Mouse (Mus musculus): Measurements from ENCODE around the gene Atrnl1. TPM values are rescaled to one million over a fixed set of nuclear protein-coding genes. Genes with fewer than 3 reads are reported as not detected.
A peak's percentile ranks its signal among the peaks of the same experiment; 100 is the strongest.
"Not testable (repeated sequence)": the region's sequence is repeated elsewhere in the genome, so short reads cannot be mapped to it uniquely, and the experiment has no call there.

Atrnl1 gene
- polyA plus RNA-seq, 1 experiment from 2014 or later = 0.68 TPM

DNA sequence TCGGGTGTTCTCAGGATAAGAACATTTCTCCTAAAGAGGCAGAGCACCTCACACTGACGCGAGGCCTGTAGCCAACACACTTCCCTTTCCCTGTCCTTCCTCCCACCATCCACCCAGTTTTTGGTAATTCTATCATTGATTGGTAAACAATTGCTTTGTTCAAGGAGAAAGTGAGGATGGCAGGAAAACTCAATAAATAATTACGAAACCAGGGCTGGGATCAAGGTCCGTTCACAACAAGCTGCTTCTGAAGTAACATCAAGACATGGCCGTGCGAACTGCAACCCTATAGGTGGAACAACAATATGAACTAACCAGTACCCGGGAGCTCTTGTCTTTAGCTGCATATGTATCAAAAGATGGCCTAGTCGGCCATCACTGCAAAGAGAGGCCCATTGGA is 439.6 kb downstream of the Atrnl1 start:
- DNase-seq; H3K9me3 ChIP-seq (replicated peaks); H3K4me2 ChIP-seq; H3K36me3 ChIP-seq; ATAC-seq (ENCODE audit: low read depth); H3K4me1 ChIP-seq (replicated peaks); H3K27ac ChIP-seq; H3K4me3 ChIP-seq (replicated peaks); H3K27me3 ChIP-seq; H3K9ac ChIP-seq: not testable (repeated sequence)
- 71% methylated on average over 9 of the region's 9 CpGs for WGBS (ENCODE audit: insufficient replicate concordance)

DNA sequence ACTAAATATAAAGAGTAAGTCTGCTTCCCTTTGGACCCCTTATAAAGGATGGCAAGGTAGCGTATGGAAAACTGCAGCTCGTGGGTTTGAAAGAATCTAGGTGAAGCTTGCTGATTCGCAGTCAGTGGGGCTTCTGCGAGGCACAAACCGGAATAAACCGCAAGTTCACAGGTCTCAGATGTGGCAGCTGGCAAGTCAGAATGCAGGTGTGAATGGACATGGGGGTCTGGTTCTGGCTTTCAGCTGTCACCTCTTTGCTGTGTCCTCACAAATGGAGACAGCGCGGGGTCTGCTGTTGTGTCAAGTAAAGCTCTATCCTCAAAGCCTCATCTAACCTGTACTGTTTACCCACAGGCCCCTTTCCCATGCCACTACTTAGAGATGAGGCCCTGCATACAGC is 440.2 kb downstream of the Atrnl1 start:
- DNase-seq (no peak), ATAC-seq (ENCODE audit: low read depth) (no peak)
- WGBS (ENCODE audit: insufficient replicate concordance) = 77% methylated on average over 8 of the region's 8 CpGs
- no peaks in the 10 kb centered on the region for H3K4me1 ChIP-seq (replicated peaks)
- no peaks in the 10 kb centered on the region for H3K9me3 ChIP-seq (replicated peaks)
- H3K4me3 ChIP-seq (replicated peaks) = no peak overlapping the region
- no peaks in the 10 kb centered on the region for H3K36me3 ChIP-seq
- no peaks in the 10 kb centered on the region for H3K27me3 ChIP-seq
- no peak overlapping the region for H3K4me2 ChIP-seq
- H3K9ac ChIP-seq = no peak overlapping the region
- H3K27ac ChIP-seq = no peak overlapping the region

DNA sequence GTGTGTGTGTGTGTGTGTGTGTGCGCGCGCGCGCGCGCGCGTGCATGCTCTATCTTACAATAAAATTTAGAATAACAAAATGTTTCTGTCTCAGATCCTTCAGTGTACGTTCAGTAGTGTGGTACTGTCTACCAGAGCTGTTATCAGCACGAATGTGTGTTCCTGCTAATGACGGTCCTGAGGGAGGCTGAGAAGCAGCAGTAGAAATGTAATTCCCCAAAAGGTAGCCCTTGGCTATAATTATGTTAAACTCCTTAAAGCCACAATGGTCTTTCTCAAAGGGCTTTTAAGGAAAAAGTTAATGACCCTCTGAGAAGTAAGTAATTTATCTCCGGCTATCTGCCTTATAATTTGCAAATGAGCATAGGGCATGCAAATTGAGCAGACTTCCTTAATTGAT is 441.1 kb downstream of the Atrnl1 start:
- WGBS (ENCODE audit: insufficient replicate concordance) = 84% methylated on average over 13 of the region's 13 CpGs
- DNase-seq (no peak), ATAC-seq (ENCODE audit: low read depth) (no peak)
- Histone ChIP-seq H3K27me3 (no peaks in the 10 kb centered on the region), H3K27ac (no peak overlapping the region), H3K36me3 (no peaks in the 10 kb centered on the region), H3K9me3 (replicated peaks) (no peaks in the 10 kb centered on the region), H3K9ac (no peak overlapping the region), H3K4me1 (replicated peaks) (no peaks in the 10 kb centered on the region), H3K4me3 (replicated peaks) (no peak overlapping the region), H3K4me2 (no peak overlapping the region)

DNA sequence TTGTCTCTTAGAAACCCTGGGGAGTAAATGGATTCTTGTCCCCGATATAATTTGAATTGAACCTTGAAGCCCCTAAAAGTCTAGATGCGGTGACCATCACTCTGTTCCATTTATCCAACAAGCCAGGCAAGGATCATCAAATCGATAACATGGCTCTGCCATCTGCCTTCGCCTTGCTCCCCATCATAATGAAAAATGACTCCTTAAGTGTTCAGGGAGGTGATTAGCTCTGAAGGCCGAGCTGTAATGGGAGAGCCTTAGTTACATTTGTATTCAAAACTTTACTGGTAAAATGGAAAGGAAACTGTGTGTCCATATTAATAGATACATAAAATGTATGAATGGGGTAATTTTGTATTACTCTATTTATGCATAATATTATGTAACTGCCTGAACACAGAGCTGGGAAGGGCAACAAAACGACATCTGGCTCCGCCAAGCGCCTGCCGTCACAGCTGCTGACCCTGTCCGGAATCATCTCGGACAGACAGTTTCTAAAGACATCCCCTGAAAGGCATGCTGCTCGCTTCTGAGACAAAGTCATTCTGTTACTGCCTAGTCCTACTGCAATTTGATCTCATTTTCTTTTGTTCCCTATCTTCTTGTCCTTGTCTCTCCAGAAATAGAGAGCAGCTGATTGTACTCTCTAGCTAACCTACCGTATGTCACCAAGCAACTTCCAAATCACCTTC is 441.8 kb downstream of the Atrnl1 start:
- no peaks in the 10 kb centered on the region for H3K27me3 ChIP-seq
- H3K4me3 ChIP-seq (replicated peaks) = no peak overlapping the region
- H3K27ac ChIP-seq = no peak overlapping the region
- WGBS (ENCODE audit: insufficient replicate concordance) = 78% methylated on average over 13 of the region's 13 CpGs
- no peaks in the 10 kb centered on the region for H3K4me1 ChIP-seq (replicated peaks)
- no peak overlapping the region for H3K9ac ChIP-seq
- ATAC-seq (ENCODE audit: low read depth) (no peak), DNase-seq (no peak)
- no peak overlapping the region for H3K4me2 ChIP-seq
- no peaks in the 10 kb centered on the region for H3K9me3 ChIP-seq (replicated peaks)
- H3K36me3 ChIP-seq = no peaks in the 10 kb centered on the region

DNA sequence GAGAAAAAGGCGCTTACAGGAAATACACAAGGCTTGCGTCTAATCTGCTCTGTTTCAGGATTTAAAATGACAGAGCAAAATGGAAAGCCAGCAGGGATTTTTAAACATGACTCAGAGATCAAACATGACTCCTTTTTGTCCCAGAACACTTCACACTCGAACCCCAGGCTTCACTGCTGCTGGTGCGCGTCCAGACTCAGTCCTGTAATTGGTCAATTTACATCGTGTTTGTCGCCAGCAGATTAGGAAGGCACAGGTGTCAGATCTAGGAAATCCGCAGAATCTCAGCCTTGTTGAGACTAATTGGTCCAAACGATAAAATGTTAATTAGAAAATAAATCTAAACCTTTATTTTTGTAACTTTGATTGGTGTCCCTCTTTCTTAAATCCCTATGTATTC is 448.9 kb downstream of the Atrnl1 start:
- 35% methylated on average over 9 of the region's 9 CpGs for WGBS (ENCODE audit: insufficient replicate concordance)
- no peaks in the 10 kb centered on the region for H3K27me3 ChIP-seq
- H3K4me2 ChIP-seq = no peak overlapping the region
- ATAC-seq (ENCODE audit: low read depth) (no peak), DNase-seq (no peak)
- H3K4me3 ChIP-seq (replicated peaks) = no peak overlapping the region
- H3K4me1 ChIP-seq (replicated peaks) = peaks cover 2% of the 10 kb centered on the region; the same call in 1 of the 2 replicates
- no peak overlapping the region for H3K27ac ChIP-seq
- H3K9me3 ChIP-seq (replicated peaks) = no peaks in the 10 kb centered on the region
- H3K36me3 ChIP-seq = no peaks in the 10 kb centered on the region
- H3K9ac ChIP-seq = no peak overlapping the region

DNA sequence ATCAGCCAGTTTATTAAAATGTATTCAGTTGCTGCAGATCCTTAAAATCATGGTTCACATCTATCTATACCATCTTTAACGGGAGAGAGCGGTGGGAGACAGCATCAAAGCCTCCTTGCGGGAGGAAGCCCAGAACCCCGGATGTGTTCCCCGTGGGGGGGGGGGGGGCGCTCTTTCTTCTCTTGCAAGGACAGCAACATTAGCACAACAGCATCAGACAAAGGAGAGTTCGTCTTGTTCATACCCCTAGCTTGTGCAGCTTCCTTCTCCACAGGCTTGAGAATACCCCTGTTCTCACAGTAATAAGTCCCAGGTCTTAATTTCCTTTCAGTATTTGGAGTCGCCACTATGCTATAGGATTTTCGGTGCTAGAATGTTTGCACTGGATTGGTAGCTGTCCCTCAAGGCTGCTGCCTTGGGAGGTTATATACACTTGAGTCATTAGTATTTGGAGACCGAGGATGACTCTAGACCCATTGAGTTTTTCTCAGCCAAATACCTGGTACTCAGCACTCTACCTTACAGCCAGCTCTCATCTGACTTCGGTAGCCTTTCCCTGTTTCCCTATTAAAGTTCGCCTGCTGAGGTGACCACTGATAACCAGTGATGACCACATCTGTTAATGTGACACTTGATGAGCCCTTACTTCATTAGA is 449.5 kb downstream of the Atrnl1 start:
- 30% methylated on average over 12 of the region's 12 CpGs for WGBS (ENCODE audit: insufficient replicate concordance)

DNA sequence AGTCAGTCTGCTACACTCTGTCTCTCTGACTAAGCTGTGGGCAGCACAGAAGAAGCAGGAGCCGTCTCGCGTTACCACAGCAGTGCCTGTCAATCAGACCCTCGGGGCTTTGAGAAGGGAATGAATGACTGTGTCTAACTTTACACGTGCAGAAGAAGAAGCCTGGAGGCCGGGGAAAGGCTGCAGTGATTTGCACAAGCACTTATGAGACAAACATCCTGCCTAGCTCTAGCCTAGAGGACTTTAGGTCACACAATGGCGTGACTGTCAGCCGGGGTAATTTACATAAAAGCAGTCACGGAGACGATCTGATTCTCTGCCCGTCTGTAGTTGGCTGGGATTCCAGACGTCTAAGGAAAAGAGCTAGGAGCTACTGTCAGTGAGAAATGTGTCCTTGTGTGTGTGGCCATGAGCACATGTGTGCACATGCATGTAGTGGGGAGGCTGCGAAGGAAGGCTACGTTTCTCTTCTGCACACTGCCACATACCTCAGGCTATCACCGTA is 450.1 kb downstream of the Atrnl1 start:
- no peak overlapping the region for H3K27ac ChIP-seq

More for the DNA sequence above, 449.5 kb downstream of the Atrnl1 start:
- ATAC-seq (ENCODE audit: low read depth) = no peak
- DNase-seq = no peak
- H3K4me2 ChIP-seq = no peak overlapping the region
- H3K27ac ChIP-seq = no peak overlapping the region
- no peaks in the 10 kb centered on the region for H3K27me3 ChIP-seq
- no peaks in the 10 kb centered on the region for H3K9me3 ChIP-seq (replicated peaks)
- H3K4me3 ChIP-seq (replicated peaks) = no peak overlapping the region
- no peaks in the 10 kb centered on the region for H3K36me3 ChIP-seq
- H3K9ac ChIP-seq = no peak overlapping the region
- H3K4me1 ChIP-seq (replicated peaks) = peaks cover 4% of the 10 kb centered on the region; the same call in 1 of the 2 replicates

DNA sequence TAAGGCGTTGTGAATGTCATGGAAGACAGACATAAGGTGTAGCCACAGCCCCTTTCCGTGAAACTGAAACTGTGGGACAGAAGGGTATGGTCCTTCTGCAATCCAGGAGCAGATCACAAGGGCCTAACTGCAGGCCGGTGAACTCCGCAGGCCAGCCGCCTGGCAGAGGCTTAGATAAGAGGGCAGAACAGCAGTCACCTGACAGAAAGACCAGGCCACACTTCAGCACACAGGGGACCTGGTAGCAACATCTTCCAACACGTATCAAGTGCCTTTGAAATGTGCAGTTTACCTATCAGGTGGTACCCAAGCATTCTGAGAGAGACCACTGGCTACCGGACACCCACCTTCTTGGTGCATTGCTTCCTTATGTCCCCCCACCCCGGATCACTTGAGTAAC is 451.1 kb downstream of the Atrnl1 start:
- H3K4me2 ChIP-seq = no peak overlapping the region
- H3K9ac ChIP-seq = no peak overlapping the region
- H3K4me3 ChIP-seq (replicated peaks) = no peak overlapping the region
- H3K9me3 ChIP-seq (replicated peaks) = no peaks in the 10 kb centered on the region
- DNase-seq = no peak
- peaks cover 4% of the 10 kb centered on the region; the same call in 1 of the 2 replicates for H3K4me1 ChIP-seq (replicated peaks)
- ATAC-seq (ENCODE audit: low read depth) = no peak
- 60% methylated on average over 8 of the region's 8 CpGs for WGBS (ENCODE audit: insufficient replicate concordance)
- H3K27me3 ChIP-seq = no peaks in the 10 kb centered on the region
- no peaks in the 10 kb centered on the region for H3K36me3 ChIP-seq
- H3K27ac ChIP-seq = no peak overlapping the region

More for the DNA sequence above, 450.1 kb downstream of the Atrnl1 start:
- H3K4me2 ChIP-seq = no peak overlapping the region
- no peaks in the 10 kb centered on the region for H3K27me3 ChIP-seq
- ATAC-seq (ENCODE audit: low read depth) (no peak), DNase-seq (no peak)
- 34% methylated on average over 15 of the region's 15 CpGs for WGBS (ENCODE audit: insufficient replicate concordance)
- no peaks in the 10 kb centered on the region for H3K9me3 ChIP-seq (replicated peaks)
- peaks cover 4% of the 10 kb centered on the region; the same call in 1 of the 2 replicates for H3K4me1 ChIP-seq (replicated peaks)
- H3K36me3 ChIP-seq = no peaks in the 10 kb centered on the region
- no peak overlapping the region for H3K4me3 ChIP-seq (replicated peaks)
- H3K9ac ChIP-seq = no peak overlapping the region

DNA sequence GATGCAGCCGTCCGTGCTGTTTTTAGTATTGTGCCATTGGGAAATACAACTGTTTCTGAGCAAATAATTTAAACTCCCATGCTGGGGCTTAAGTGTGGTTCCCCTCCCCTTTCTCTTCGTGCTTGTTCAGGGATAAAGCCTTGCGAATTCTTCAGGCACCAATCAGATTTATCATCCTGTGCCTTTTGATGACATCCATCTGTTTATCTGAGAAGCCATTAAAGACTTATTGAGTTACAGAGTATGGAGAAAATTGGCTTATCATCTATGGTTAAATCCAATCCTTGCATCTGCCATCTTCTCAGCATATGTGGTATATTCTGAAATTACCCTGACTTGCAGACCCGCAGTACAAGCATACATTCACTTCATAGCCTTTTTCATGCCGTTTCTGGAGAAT is 452.7 kb downstream of the Atrnl1 start:
- ATAC-seq (ENCODE audit: low read depth) (no peak), DNase-seq (no peak)
- Histone ChIP-seq H3K9me3 (replicated peaks) (no peaks in the 10 kb centered on the region), H3K27ac (no peak overlapping the region), H3K4me3 (replicated peaks) (no peak overlapping the region), H3K9ac (no peak overlapping the region), H3K36me3 (no peaks in the 10 kb centered on the region), H3K4me2 (no peak overlapping the region), H3K27me3 (no peaks in the 10 kb centered on the region), H3K4me1 (replicated peaks) (peaks cover 9% of the 10 kb centered on the region; the same call in 1 of the 2 replicates)
- 38% methylated on average over 6 of the region's 6 CpGs for WGBS (ENCODE audit: insufficient replicate concordance)

DNA sequence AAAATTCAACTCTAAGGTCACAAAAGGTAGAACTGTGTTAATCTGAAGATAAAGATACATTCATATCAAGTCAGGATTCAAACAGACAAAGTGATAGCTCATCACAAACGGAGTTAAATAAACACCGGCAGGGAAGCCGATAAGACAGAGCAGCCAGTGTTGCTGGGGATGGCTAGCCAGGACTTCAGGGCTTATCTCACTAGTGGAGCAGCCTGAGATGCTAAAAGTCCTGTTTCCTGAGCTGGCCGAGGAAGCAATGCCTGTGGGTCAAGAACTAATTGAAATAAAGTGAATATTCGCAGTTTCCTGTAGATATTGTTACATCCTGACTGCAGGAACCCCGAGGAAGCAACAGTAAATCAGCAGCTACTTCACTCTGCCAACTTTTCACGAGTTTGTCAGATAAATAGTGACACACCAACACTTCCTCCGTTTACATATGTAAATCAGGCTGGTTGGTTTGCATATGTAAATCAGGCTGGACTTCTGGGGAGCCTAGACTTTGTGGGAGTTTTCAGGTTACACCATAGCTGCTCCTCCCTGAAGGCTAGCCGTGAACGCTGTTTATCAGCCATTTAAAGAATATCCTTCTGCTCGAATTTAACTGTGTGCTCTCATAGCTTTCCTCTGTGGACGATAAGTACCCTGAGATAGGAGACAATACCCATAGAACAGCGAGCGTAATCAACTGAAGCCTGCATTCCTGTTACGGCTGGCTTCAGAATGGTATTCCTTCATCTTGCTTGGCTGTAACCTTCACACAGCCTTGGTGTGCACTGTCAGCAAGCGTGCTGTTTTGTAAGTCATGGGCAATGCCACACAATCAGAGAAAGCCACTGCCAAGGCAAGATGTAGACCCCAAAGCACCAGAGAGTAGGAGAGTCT is 453.5 kb downstream of the Atrnl1 start:
- H3K27me3 ChIP-seq = no peaks in the 10 kb centered on the region
- H3K27ac ChIP-seq = no peak overlapping the region
- 0 out of 2 replicates have a peak overlapping the region, but pooled peaks have one; percentile 1 for H3K4me2 ChIP-seq
- no peak overlapping the region for H3K4me3 ChIP-seq (replicated peaks)
- no peaks in the 10 kb centered on the region for H3K36me3 ChIP-seq
- DNase-seq = no peak
- H3K4me1 ChIP-seq (replicated peaks) = peaks cover 9% of the 10 kb centered on the region; the same call in 1 of the 2 replicates
- 12% methylated on average over 16 of the region's 16 CpGs for WGBS (ENCODE audit: insufficient replicate concordance)
- H3K9me3 ChIP-seq (replicated peaks) = no peaks in the 10 kb centered on the region
- H3K9ac ChIP-seq = no peak overlapping the region
- ATAC-seq (ENCODE audit: low read depth) = peak; percentile 45; the same call in 1 of the 2 replicates

DNA sequence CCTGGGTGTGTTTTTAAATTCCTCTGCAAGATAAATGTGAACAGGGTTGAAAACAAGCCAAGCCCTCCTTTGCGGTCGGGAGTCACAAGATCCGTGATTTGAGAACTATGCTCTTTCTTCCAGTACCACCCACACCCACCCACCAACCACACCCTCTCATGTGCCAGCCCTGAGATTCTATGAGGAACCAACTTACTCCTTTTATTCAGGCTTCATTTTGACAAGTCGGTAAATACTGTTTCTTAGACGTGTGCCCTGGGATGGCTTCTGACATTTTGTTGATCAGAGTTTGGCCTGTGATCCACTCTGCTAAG is 454.1 kb downstream of the Atrnl1 start:
- H3K9ac ChIP-seq = no peak overlapping the region
- DNase-seq (no peak), ATAC-seq (ENCODE audit: low read depth) (no peak)
- WGBS (ENCODE audit: insufficient replicate concordance) = 45% methylated on average over 5 of the region's 5 CpGs
- H3K36me3 ChIP-seq = no peaks in the 10 kb centered on the region
- H3K4me3 ChIP-seq (replicated peaks) = no peak overlapping the region
- H3K9me3 ChIP-seq (replicated peaks) = no peaks in the 10 kb centered on the region
- H3K4me1 ChIP-seq (replicated peaks) = peaks cover 9% of the 10 kb centered on the region; the same call in 1 of the 2 replicates
- H3K4me2 ChIP-seq = 0 out of 2 replicates have a peak overlapping the region, but pooled peaks have one; percentile 1
- no peaks in the 10 kb centered on the region for H3K27me3 ChIP-seq
- no peak overlapping the region for H3K27ac ChIP-seq

Measured in liver, embryonic 13.5 days (tissue).